Mouse (Mus musculus) cerebellum, adult 11 months (tissue): ENCODE data around the gene Kcna1.

Experiments
- DNase-seq: peaks from one replicate; pipeline ENCODE4 v3.0.0; 2022

Kcna1 gene

DNA sequence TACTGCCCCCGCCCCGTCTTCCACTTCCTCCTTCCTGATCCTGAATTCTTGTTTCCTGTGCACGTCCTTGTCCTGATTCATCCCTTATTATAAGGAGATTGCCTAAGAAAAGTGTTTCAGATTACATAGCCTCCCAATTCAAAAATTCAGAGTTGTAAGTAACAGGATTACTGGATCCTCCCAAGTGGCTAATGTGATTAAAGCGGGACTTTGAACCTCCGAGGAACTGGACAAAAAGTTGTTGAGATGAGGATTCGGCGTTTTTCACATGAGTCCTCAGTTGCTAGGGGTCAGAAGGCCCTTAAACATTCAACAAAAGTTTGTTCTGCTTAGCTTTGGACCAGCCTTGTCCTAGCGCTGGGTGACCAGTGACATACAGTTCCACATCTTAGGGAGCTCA, at the start of gene Kcna1:
TSS of gene Kcna1 (minus strand) at position 4 of the 400 bp plus-strand sequence.
- no peak for DNase-seq

DNA sequence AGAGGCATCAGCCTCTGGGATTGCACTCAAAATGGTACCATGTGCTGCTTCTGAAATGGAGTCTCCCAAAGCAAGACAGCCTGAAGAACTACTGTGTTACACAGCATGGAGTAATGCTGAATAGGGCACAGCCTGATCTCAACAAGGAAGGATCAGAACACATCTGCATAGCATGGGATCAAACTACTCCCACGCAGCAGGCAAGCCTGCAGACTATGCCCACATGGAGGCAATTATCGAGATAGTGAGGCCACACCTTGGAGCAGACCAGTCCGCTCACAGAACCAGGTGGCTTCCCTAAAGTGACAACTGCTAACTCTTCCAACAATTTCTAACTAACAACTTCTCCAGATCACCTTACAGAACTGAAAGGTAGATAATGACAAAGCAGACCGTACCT, 40.9 kb upstream of the Kcna1 start:
- DNase-seq: no peak

DNA sequence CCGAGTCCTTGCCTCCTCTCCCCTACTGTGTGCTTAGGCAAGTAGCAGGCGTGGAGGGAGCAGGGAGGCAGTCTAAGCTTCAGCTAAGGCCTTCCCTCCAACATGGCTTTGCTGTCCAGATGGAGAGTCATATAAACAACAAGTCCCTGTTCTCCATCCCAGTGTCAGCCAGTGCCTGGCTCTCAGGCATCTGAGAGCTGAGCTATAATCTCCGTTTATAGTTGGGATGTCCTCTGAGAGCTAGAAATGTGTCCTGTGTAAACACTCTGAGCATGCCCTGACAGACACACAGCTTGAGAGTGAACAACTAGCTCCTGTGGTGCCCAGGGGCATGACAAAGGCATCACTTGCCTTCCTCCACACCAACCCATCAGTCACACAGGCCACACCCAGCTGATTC, 39.0 kb upstream of the Kcna1 start:
- DNase-seq: no peak

DNA sequence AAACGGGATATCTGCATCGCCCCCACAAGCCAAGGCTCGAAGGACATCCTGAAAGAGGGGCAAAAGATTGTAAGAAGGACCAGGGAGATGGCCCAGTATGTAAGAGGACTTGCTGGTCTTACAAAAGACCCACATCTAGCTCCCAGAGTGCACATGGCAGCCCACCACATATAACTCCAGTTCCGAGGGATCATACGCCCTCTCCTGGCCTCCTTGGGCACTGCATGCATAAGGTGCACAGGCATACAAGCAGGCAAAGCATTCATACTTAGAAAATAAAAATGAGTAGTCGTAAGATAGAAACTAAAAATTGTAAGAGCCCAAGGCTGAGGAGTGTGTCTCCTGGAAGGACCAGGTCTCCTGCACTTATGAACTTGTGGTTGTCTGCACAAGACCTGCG, 32.8 kb upstream of the Kcna1 start:
- DNase-seq: peak; percentile 21

DNA sequence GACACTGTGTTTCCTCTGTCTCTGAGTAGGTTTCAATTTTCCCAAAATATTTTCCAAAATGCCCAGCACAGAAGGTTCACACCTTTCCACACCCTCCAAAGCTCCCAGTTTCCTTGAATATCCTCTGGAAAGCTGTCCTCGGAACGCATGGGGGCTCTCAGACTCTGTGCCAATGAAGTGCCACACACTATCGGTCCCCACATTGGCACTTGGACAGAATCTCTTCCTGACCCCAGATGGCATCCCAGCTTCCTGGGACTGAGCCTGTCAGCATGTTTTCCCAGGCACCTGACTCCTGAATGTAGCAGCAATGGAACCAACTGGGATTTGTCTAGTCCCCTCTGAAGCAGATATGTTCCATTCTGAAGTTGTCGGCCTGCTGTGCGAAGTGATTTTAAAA, 20.8 kb upstream of the Kcna1 start:
- DNase-seq: peak; percentile 62

DNA sequence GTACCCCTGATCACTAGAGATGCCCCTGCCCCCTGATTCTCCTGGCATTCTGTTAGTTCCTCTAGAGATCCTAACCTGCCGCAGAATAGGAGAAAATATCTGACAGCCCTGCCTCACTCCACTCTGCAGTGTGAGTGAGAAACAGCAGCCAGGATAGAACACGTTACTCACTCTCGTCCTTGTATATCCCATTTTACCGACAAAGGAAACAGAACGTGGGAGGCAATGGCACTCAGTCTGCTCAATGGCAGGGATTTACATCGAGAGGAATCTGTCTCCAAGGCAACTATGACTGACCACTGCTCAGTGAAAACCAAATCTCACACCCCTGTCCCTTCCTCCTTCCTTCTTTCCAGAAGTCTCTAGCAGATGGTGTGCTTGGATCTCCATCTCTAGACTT, 19.9 kb upstream of the Kcna1 start:
- DNase-seq: no peak

DNA sequence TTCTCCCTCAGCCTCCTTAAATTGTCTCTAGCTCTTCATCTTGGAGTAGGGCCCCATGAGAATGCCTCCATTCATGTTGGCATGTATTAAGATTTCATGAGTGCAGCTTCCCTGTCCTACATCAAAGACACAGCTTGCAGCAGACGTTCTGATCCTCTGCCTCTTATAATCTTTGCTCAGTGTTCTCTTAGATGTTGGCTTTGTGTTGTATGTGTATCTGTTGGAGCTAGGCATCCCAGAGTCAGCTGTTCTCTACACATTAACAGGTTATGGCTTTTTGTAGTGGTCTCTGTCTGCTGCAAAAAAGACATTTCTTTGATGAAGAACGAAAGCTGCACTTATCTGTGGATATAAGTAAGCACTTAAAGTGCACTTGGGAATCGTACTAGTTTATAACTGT, 18.4 kb upstream of the Kcna1 start:
- DNase-seq: no peak

DNA sequence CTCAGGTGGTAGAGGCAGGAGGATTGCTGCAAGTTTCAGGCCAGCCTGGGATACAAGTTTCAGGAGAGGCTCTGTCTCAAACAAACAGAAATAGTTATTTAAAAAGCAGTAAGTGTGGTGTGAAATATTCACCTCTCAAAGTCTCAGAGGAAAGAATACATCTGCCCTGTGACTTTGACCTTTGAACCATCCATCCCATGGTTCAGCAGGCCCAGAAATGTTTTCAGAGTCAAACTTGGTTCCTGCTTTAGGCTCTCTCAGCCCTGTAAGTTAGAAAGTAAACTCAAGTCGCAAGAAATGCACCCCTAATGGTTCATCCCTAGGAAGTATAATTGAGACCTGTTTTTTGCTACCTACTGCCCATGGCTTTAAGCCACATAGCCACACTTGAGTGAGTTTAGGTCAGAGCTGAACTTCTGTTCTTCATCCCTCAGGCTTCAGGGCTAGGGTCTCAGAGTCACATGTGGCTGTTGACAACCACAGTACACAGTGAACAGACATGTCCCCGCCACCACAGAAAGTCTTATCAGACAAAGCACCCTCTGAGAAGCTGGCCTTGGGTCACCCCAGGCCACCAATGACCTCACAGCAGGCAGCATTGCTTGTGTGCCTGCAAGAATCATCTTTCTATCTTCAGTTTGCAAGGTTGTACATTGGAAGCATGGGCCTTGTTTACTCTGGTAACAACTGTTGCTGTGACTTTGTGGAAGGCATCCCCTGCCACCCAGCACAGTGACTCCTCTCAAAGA, 11.6 kb upstream of the Kcna1 start:
- DNase-seq: no peak

DNA sequence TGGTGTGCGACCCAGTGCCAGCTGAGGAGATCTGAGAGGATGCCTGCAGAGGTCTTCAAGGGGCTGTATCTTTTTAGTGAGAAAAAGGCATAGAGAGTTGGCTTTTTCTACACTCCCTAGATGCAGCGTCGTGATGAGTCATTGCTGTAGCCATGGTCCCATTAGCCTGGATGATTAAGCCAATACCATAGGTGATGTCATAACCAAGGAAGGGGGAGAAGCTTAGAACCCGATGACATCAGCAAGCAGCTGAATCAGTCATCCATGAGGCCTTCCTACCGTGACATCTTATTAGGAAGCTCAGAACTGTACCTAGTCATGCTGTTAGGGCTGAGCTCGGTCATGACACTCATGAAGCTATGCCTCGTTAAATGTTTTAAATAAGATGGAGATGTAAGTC, 7.4 kb upstream of the Kcna1 start:
- DNase-seq: no peak

DNA sequence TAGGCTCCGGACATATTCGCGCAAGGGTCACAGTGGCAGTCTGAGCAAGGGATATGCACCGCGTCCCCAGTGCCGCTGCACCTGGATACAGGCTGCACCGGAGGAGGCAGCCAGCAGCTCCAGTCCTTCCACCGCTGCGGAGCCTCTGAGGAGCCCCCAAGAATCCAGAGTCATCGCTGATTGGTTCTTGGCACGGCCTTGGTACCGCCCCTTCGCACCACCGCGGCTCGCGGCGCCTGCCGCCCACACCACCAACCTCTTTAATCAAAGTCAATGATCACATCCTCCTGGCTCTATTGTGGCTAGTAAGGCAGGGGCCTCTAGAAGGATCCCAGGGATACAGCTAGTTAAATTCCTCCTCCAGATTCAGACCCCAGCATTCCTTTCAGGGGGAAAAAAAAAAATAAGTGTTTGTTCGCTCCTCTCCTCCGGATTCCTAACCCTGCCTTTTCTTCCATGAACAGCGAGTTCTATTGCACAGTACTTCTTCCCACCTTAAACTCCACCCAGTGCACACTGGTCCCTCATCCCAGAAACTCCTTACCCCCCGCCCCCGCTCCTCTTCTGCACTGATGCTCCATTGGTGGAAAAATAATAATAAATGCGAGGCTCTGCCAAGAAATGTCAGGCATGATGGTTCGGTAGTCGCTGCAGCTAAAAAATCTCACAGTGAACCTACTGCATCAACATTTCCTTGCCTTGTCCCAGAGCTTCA, 383 bp downstream of the Kcna1 start:
- peak; percentile 78 for DNase-seq

DNA sequence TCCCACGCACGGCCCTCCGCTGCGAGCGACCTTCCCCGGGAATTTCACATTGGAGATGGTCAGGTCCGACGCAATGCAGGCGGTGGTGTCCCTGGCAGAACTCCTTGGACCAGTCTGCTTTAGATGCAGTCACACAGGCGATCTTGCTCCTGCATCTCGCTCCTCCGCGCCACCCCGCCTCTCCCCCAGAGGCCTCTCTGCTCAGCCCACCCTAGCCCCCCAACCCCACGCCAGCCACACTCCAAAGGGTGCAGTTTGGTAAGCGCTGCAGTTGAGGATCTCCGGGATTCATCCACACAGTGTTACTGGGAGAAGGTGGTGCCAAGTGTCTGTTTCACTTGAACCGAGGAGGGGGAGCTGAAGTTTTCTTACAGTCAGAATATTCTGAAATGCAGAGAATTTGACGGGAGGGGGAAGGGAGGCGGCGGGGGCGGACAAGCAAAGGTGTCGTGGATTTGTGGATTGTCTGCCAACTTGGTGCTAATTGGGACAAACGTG, 1.1 kb downstream of the Kcna1 start:
- peak; percentile 70 for DNase-seq

DNA sequence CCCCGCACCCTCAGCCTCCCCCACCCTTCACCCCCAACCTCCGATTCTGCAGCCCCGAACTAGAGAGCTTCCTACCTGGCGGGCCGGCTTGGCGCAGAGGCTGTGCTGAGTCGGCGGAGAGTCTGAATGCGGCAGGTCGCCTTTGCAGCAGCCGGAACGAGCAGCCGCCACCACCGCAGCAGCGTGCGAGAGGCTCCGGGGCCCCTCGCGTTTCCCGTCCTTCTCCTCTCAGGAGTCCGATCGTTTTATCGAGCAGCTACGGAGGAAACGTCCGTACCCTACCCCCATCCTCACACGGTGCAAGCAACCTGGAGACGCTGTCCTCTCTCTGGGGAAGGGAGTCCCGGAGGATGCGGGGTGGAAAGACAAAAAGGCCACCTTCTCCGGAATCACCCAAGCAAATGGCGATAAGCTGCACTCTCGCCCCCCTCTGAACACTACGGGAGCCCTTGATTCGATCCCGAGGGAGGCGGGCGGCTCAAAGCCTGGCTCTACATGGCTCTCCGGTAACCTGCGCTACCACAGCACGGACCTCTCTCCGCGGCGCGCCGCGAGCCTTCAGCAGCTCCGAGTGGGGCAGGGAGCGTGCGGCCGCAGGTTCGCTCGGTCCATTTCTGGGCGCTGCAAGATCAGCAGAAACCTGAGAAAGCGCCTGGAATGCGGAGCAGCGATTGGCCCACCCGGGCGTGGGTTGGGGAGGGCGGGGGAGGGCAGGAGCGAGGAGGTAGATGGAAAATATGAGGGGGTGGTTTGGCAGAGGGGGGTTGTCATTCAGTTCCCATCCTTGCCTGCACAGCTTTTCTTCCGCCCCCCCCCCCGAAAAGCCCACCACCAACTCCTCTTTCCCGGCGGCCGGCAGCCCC, 1.8 kb downstream of the Kcna1 start:
- DNase-seq: peak; percentile 79

DNA sequence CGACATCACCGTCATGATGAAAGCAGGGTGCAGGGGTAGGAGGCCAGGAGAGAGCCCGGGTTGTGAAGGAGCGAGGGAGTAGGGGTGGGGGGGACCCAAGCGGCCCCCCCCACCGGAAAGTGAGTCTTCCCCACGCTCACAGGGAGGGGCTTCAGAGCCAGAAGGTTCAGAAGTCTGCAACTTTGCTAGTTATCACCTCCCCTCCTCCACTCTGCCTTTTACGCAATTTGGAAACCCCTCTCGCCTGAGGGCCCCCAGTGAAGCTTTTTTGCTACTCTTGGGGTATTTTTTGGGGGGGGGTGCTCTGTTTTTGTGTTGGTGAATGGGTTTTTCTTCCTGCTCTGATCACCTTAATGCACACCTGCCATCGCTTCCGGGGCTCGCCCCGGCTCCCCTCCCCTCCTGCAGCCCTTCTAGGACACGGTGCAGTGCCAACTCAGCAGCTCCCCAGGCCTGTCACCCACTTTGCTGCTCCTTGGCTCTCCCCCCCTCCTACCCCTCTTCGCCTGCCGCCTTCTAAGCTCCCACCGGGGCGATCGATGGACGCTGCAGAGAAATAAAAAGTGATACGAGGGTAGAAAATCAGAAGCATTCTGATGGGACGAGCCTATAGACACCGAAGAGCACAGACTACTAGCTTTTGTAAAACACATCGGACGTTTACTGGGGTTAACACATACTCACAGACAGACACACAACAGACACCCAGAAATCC, 2.7 kb downstream of the Kcna1 start:
- DNase-seq: peak; percentile 54

DNA sequence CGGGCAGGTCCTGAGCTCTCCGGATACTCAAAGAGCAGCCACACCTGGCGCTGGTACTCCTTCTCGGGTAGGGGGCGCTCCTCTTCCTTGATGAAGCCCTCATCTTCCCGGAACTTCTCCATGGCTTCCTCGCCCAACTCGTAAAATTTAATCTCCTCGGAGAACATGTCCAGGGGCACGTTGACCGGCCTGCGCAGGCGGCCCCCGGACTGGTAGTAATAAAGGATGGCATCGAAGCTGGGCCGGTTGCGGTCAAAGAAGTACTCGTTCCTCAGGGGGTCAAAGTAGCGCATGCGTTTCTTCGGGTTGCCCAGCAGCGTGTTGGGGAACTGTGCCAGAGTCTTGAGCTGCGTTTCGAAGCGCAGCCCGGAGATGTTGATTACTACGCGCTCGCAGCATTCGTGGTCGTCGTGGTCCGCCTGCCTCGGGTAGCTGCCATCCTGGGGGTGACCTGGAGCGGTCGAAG, 3.3 kb downstream of the Kcna1 start:
- DNase-seq: peak; percentile 71

DNA sequence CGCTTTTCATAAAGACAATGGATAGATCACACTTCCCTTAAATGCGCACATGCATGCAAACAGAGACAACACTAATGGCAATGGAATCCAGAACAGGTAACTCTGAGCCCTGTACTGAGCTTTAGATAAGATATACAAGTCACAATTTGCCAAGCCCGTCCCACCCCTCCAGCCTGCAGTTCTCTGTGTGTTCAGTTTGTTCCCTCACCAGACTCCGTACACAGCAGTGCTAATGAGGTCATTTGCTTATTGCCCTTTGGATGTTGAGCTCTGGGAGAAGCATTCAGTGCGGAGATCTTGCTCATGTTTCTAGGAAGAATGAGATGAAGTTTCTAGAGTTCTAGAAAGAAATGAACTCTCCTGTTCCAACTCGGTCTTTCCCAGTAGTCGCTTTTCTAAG, 17.7 kb downstream of the Kcna1 start:
- DNase-seq: no peak

DNA sequence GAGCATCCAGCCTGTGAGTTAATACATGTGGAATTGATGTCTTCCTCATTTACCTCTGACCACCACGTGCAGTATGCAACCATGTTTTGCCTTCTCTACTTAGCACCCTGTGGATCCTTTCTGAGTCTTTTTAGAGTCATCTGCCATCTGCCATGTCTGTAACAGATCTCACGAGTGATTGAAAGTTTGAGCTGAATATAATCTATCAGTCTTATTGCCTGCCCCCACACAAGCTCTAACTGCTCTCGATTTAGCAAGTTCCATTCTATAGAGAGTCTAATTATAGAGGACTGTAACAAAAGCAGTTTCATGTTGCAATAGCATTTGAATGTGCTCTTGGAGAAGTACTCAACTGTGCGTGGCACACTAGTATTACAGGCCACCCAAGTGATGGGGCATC, 27.7 kb downstream of the Kcna1 start:
- DNase-seq: no peak

DNA sequence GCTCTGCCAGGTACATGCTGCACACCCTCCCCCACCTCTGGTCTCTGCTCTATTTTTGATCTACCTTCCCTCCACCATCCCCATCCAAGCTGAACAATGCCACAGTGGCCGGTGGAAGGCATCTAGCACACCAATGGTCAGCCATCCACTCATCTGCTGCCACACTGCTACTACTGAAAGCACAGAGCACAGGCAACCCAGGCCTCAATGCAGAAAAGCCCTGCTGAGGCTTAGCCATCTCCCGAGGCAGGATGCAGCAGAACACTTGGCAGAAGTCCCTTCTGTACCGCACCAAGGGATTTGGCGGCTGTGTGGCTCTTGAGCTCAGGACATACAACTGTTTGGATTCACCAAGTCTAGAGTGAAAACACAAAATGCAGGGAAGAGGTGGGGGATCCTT, 35.4 kb downstream of the Kcna1 start:
- DNase-seq: no peak

DNA sequence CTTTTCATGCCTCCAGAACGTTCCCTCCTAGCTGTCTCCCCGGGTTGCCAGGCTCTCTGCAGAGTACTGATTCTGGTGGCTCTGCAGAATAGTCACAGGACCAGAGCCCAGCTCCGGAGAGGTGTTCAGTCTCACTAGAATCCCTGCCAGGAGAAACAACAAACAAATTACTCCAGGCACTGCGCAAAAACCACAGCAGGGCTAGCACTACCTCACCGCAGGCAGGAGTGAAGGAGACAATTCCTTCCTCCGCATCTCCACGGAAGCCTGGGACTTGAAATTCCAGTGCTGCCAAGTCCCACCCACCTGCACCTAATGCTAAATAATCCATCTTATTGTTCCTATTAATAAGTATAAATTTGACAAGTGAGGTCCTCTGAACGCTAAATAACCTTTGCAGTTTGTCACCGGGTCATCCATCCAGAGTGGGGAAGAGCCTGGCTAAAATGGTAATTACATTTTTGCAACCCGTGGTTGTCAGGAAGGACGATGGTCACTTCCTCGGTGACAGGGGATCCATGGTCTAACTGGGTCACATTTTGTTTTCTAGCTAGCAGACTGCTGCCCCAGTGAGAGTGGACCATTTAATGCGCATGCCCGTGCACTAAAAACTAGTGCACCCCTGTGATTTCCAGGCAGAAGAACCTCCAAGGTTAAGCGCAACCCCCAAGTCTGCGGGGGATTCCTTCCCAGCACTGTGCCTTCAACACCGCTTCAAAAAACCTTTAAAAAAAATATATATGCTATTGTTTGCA, 36.8 kb downstream of the Kcna1 start:
- no peak for DNase-seq

DNA sequence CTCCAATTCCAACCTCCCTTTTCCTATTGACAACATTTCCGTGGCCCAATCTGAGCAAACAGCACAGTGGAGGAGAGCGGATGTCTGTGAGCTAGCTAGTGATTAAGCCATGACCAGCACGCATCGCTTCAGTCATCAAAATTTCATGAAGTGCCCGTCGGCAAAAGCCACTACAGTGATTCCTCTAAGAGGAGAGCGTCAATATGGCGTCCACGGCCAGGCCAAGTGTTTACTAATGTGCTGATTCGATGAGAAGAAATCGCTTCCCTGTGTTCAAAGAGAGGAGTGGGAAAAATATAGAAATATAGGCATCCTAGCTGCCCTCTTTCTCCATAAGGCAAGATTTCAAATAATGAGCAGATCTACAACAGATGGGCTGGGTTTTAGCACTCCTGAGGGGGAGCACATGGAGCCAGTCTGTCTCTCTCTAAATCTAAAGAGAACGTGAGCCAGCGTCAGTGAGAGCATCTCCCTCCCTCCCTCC, 44.3 kb downstream of the Kcna1 start:
- DNase-seq: no peak

DNA sequence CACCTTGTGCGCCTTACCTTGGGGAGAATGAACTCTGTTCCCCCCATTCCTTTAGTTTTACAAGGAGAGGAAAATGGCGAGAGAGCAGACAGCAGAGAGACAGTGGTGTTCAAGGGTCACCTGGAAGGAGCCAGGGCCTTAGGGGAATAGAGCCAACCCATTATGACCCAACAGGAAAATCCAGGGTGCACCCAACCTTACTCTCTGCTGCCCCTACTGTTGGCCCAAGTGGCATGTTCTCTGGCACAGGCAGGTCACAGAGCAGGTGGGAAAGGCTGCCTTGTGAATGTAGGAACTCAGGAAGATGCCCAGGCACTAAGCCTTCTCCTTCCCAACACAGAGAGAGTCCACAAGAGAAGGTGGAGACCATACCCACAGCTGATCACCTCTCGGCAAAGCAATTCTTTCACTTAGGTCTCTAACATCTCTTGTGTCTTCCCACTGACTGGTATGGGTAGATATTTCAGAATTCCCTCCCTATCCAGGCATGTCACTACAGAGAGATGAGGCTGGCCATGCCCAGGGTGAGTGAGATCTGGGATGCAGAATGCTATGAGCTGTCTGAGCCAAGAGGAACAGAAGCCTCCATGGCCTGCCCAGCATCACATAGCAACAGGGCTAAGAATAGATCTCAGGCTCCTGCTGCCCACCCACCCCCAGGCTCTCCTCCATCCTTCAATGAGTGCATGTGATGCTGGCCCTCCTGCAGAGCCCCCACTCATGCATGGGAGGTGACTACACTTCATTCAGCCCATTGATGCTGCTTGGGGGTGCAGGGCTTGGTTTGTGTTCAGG, 46.8 kb downstream of the Kcna1 start:
- DNase-seq: peak; percentile 68

DNA sequence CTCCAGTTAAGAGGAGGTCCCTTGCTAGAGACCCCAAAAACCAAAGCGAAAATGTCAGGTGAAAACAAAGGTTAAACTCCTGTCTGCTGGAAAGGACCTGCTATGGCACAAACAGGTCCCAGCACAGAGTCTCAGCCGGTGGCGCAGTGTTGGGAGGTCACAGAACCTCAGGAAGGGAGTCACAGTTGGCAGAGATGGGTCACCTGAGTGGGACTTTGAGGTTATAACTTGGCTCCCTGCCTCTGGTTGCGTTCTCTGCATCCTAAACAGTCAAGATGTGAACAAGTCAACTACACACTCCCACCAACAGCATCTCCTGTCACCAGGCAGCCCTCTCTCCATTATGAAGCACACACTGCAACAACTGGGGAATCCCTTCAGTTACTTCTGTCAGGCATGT, 48.4 kb downstream of the Kcna1 start:
- no peak for DNase-seq
